Mouse (Mus musculus) intestine, embryonic 16.5 days (tissue): ENCODE measurements at regions not wholly inside any gene's neighbourhood (a gene's known extent, or its start where the extent isn't known, plus 50 kb on each side); places are given as distances from the start of the nearest gene placed in this dataset.
"Not testable (repeated sequence)": the region's sequence is repeated elsewhere in the genome, so short reads cannot be mapped to it uniquely, and the experiment has no call there.

ENCODE experiments used
- ATAC-seq: fragments of 200-750 bp; cut with Nextera tagmentation; 2 replicates; pipeline ENCODE4 v1.8.0; 2017; ENCODE audit warnings: moderate TSS enrichment, moderate library complexity
- H3K27ac ChIP-seq: fragments of 300-500 bp; sonication (generic); 2 replicates; pipeline ENCODE4 v1.5.1; 2014; ENCODE audit warnings: mild to moderate bottlenecking, low read length
- H3K27me3 ChIP-seq: fragments of 300-500 bp; sonication (generic); replicated peaks from 2 replicates; pipeline ENCODE4 v1.6.1; 2014; ENCODE audit warnings: low read length, control low read depth, mixed read lengths; ENCODE audit not compliant: control insufficient read depth, insufficient read depth
- H3K36me3 ChIP-seq: fragments of 300-500 bp; sonication (generic); 2 replicates; pipeline ENCODE4 v1.6.1; 2014; ENCODE audit warnings: low read length, control low read depth; ENCODE audit not compliant: control insufficient read depth, insufficient read depth
- H3K4me1 ChIP-seq: fragments of 300-500 bp; sonication (generic); 2 replicates; pipeline ENCODE4 v1.6.1; 2014; ENCODE audit warnings: low read length, control low read depth, mixed read lengths; ENCODE audit not compliant: control insufficient read depth, insufficient read depth
- H3K4me2 ChIP-seq: fragments of 300-500 bp; sonication (generic); 2 replicates; pipeline ENCODE4 v1.6.1; 2014; ENCODE audit warnings: low read depth, low read length, control low read depth
- H3K4me3 ChIP-seq: fragments of 300-500 bp; sonication (generic); 2 replicates; pipeline ENCODE4 v1.5.1; 2014; ENCODE audit warnings: mild to moderate bottlenecking, low read length
- H3K9ac ChIP-seq: fragments of 300-500 bp; sonication (generic); 2 replicates; pipeline ENCODE4 v1.6.1; 2014; ENCODE audit warnings: low read depth, low read length
- H3K9me3 ChIP-seq: fragments of 300-500 bp; sonication (generic); 2 replicates; pipeline ENCODE4 v1.6.1; 2016; ENCODE audit warnings: low read length, control low read depth; ENCODE audit not compliant: control insufficient read depth
- WGBS: fragments of 180-500 bp; shearing (Covaris S2); extraction: QIAGEN DNeasy Blood & Tissue Kit; methylation state at CpG from one replicate; pipeline ENCODE4 v1.1.7; 2014; 5-methylcytosine and 5-hydroxymethylcytosine counted together

DNA sequence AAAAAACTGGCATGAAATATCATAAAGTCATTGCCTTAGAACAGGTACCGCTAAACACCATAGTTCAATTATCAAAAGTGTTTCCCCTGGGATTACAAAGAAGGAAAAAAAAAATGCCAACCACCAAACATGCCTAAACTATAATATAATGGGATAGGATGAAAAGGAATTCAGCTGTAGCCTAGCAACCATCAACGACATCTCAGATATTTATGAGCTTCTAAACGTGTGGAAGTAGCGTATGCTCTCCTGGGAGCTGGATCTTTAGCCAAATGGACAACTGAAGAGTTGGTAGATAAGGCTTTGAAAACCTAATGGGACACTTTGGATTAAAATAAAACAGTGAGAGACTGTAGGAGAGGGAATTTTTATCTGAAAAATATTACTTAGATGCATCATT lies 86.9 kb upstream of the Immp2l start:
- Histone ChIP-seq H3K27me3 (no peaks in the 10 kb centered on the region), H3K9ac (no peak overlapping the region), H3K36me3 (no peaks in the 10 kb centered on the region), H3K27ac (no peak overlapping the region), H3K4me2 (no peak overlapping the region), H3K4me3 (no peak overlapping the region), H3K4me1 (no peaks in the 10 kb centered on the region), H3K9me3 (no peaks in the 10 kb centered on the region)
- 46% methylated on average over 4 of the region's 4 CpGs for WGBS
- ATAC-seq, result no peak

DNA sequence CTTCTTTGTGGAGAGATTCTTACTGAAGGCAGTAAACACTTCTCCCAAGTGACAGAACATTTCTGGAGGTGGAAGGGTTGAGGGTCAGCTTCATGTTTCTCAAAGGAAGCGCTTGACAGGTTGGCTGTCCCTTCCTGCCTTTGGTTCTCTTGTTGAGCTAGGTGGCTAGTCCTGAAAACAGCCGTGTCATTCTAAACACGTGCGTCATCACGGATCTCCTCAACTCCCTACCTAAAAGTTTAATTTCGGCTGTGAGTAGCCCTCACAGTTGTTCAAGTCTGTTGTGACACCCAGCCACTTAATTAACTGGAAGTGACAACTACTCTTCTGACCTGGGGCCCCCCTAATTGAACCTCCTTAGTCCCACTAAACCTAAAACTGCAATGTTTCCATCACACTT lies 77.0 kb upstream of the Immp2l start:
- no peaks in the 10 kb centered on the region for H3K36me3 ChIP-seq
- ATAC-seq, result no peak
- no peaks in the 10 kb centered on the region for H3K9me3 ChIP-seq
- no peaks in the 10 kb centered on the region for H3K27me3 ChIP-seq
- no peak overlapping the region for H3K4me2 ChIP-seq
- no peak overlapping the region for H3K4me3 ChIP-seq
- no peak overlapping the region for H3K27ac ChIP-seq
- WGBS, result 81% methylated on average over 6 of the region's 6 CpGs
- no peaks in the 10 kb centered on the region for H3K4me1 ChIP-seq
- H3K9ac ChIP-seq, result no peak overlapping the region

DNA sequence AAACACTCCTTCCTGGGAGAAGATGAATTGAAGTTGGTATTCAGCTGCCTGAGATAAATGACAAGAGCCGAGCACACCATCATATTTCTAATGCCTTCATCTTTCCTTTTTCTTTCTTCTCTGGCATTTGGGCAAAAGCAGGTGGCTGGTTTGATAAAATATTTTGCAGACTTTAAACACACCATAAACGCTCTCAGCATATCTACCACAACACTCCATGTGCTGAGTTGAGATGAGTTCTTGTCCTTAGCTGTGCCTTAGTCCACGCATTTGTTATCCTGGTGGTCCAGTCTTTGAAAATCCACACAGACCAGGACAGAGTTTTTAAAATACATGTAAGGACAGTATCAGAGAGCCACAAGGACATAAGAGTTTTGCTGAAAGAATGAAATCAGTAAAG lies 74.3 kb upstream of the Immp2l start:
- no peak overlapping the region for H3K4me3 ChIP-seq
- no peaks in the 10 kb centered on the region for H3K27me3 ChIP-seq
- no peak overlapping the region for H3K9ac ChIP-seq
- H3K9me3 ChIP-seq, result no peaks in the 10 kb centered on the region
- no peak for ATAC-seq
- no peaks in the 10 kb centered on the region for H3K36me3 ChIP-seq
- WGBS, result 81% methylated on average over 3 of the region's 3 CpGs
- no peak overlapping the region for H3K4me2 ChIP-seq
- H3K4me1 ChIP-seq, result no peaks in the 10 kb centered on the region
- no peak overlapping the region for H3K27ac ChIP-seq

DNA sequence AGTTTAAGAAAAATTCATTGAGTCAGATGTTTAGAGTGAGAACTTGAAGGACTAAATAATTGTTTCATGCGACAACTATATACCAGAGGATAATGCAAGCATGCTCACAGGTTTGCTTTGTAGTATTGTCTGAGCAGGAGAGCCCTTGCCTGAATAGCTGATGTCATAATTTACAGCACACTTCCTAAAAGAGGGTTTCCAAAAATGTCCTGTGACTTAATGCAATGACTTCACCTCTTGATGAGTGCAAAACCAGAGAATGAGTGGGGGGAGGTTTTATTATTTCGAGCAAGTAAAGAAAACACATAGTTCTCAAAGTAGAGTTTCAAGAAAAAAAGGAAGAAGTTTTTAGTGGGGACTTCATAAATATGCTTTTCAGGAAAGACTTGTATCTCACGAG lies 65.4 kb upstream of the Immp2l start:
- Histone ChIP-seq H3K9me3 (no peaks in the 10 kb centered on the region), H3K36me3 (no peaks in the 10 kb centered on the region), H3K4me2 (no peak overlapping the region), H3K27me3 (no peaks in the 10 kb centered on the region), H3K27ac (no peak overlapping the region), H3K4me3 (no peak overlapping the region), H3K4me1 (no peaks in the 10 kb centered on the region), H3K9ac (no peak overlapping the region)
- no peak for ATAC-seq
- WGBS, result 77% methylated on average over 3 of the region's 3 CpGs

DNA sequence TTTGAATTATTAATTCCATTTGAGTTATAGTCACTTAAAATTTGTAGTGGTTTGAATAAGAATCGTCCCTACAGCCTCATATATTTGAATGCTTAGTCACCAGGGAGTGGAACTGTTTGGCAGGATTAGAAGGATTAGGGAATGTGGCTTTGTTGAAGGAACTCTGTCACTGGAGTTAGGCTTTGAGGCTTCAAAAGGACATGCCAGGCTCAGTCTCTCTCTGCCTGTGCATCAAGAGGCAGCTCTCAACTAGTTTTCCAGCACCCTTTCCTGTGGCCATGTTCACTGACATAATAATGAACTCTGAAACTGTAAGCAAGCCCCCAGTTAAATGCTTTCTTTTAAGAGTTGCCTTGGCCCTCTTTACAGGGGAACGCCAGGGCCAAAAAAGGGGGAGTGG lies 58.9 kb upstream of the Immp2l start:
- WGBS, result 65% methylated on average over 2 of the region's 2 CpGs
- Histone ChIP-seq H3K9ac (no peak overlapping the region), H3K27ac (no peak overlapping the region), H3K4me1 (no peaks in the 10 kb centered on the region), H3K4me3 (no peak overlapping the region), H3K27me3 (no peaks in the 10 kb centered on the region), H3K36me3 (no peaks in the 10 kb centered on the region), H3K9me3 (no peaks in the 10 kb centered on the region), H3K4me2 (no peak overlapping the region)
- no peak for ATAC-seq

DNA sequence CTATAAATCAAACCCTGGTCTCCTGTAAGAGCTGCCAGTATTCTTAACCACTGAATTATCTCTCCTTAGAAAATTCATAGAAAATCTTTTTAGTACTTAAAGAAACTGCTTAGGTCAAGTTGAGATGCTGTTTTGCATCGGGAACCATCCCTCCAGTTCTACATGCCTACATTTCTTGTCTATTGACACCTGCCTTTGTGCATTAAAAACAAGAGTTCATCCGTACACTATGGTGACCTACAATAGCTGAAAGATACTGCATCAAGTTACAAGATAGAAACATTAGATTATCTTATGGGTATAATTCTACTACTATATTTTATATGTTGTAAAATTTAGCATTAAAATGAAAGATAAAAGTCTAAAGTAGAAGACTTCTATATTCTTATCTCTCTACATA lies 57.6 kb upstream of the Immp2l start:
- no peak overlapping the region for H3K4me2 ChIP-seq

DNA sequence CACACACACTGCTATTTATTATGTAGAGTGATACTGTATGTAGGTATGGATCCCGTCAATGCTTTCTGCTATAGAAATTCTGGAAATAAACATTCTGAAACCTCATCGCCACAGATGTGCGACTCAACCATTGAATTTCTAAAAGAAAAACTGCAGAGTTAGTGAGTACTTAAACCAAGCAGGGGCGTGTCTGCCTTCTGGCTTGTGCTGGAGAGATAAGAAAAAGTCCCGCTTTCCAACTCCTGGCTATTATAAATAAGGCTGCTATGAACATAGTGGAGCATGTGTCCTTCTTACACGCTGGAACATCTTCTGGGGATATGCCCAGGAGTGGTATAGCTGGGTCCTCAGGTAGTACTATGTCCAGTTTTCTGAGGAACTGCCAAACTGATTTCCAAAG lies 57.2 kb upstream of the Immp2l start:
- H3K9ac ChIP-seq, H3K4me1 ChIP-seq, H3K9me3 ChIP-seq, H3K36me3 ChIP-seq, H3K27ac ChIP-seq, H3K27me3 ChIP-seq, H3K4me3 ChIP-seq, H3K4me2 ChIP-seq: not testable (repeated sequence)
- ATAC-seq, result peak; percentile 46; the same call in 1 of the 2 replicates
- WGBS, result 76% methylated on average over 6 of the region's 6 CpGs

More for the DNA sequence above, 57.6 kb upstream of the Immp2l start:
- H3K4me3 ChIP-seq, result no peak overlapping the region
- no peaks in the 10 kb centered on the region for H3K36me3 ChIP-seq
- no peaks in the 10 kb centered on the region for H3K4me1 ChIP-seq
- no peak for ATAC-seq
- 89% methylated on average over 2 of the region's 2 CpGs for WGBS
- no peaks in the 10 kb centered on the region for H3K27me3 ChIP-seq
- H3K27ac ChIP-seq, result no peak overlapping the region
- no peaks in the 10 kb centered on the region for H3K9me3 ChIP-seq
- no peak overlapping the region for H3K9ac ChIP-seq

DNA sequence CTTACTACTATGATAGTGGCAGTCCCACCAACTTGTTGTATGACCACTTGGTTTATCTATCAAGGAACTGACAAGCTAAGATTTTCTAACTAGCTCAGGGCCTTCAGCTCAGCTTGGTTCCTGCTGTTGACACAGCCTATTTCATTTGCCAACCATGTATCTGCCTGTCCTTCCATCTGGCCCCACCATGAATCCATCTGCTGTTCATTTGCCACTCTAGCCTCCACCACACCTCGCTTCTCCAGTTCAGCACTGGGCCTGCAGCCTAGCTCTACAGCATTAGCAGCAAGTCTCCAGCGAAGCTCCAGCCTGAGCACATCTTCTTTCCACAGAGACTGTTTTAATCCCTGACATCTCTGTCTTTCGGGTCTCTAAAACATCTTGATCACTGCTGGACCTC lies 51.0 kb upstream of the Immp2l start:
- Histone ChIP-seq H3K9me3 (no peaks in the 10 kb centered on the region), H3K36me3 (no peaks in the 10 kb centered on the region), H3K9ac (no peak overlapping the region), H3K27ac (no peak overlapping the region), H3K27me3 (no peaks in the 10 kb centered on the region), H3K4me2 (no peak overlapping the region), H3K4me3 (no peak overlapping the region), H3K4me1 (no peaks in the 10 kb centered on the region)
- no peak for ATAC-seq
- WGBS, result 86% methylated on average over 3 of the region's 3 CpGs
